Mouse (Mus musculus) stomach, adult 2 months (tissue): ENCODE results near the gene Cyp2c65. TPM values are rescaled to one million over a fixed set of nuclear protein-coding genes. Genes with fewer than 3 reads are reported as not detected.

ENCODE experiments used
- polyA plus RNA-seq: library from polyadenylated mRNA; depleted of rRNA; stranded (reverse); fragments of >200 nt; gene quantifications from 2 replicates; pipeline ENCODE4 v1.2.3, GENCODE M21; 2012; rRNA removed

Cyp2c65 gene
- 39.8 and 40.8 TPM in 2 replicates for polyA plus RNA-seq

GRCm38 (mm10) chr19:39060719-39061118 is at the start of gene Cyp2c65:
Cyp2c65 (plus strand) TSS chr19:39061015.

GRCm38 (mm10) chr19:39113644-39114043 is 52.8 kb downstream of the Cyp2c65 start, which contains the start of gene Cyp2c66:
Cyp2c66 (plus strand) TSS chr19:39113898.

Other genes starting within 250 kb of the Cyp2c65 start
- gene Noc3l, start 241.8 kb upstream of the Cyp2c65 start, polyA plus RNA-seq, result 0.63 and 0.85 TPM in 2 replicates
- 1.1 and 1.3 TPM in 2 replicates for gene Tbc1d12, start 224.4 kb upstream of the Cyp2c65 start, polyA plus RNA-seq
- gene Hells, start 130.1 kb upstream of the Cyp2c65 start, polyA plus RNA-seq, result 0.09 and 0.28 TPM in 2 replicates
- 0.10 and 0.45 TPM in 2 replicates for gene Cyp2c55, start 54.0 kb upstream of the Cyp2c65 start, polyA plus RNA-seq
- 0.24 and 0.27 TPM in 2 replicates for gene Cyp2c66, start 52.9 kb downstream of the Cyp2c65 start, polyA plus RNA-seq
- gene Cyp2c29, start 208.4 kb downstream of the Cyp2c65 start, polyA plus RNA-seq, result 0.08 TPM in 1 of 2 replicates, not detected in the other